Mouse (Mus musculus) limb, embryonic 14.5 days (tissue): Measurements from ENCODE around the gene Mlst8. TPM values are rescaled to one million over a fixed set of nuclear protein-coding genes. Genes with fewer than 3 reads are reported as not detected.
A peak's percentile ranks its signal among the peaks of the same experiment; 100 is the strongest.

Experiments used
- ATAC-seq: fragments of 200-750 bp; cut with Nextera tagmentation; 2 replicates; pipeline ENCODE4 v1.8.0; 2017; ENCODE audit warnings: low read depth, moderate number of reproducible peaks, moderate TSS enrichment; ENCODE audit not compliant: low FRiP score
- DNase-seq: peaks from one replicate; pipeline ENCODE4 v3.0.0-alpha.2; 2015; ENCODE audit warnings: low spot score
- H3K27ac ChIP-seq: fragments of 300-500 bp; sonication (generic); replicated peaks from 2 replicates; pipeline ENCODE4 v1.5.1; 2014; ENCODE audit warnings: low read depth, mild to moderate bottlenecking, low read length, moderate library complexity, mixed read lengths
- H3K27me3 ChIP-seq: fragments of 300-500 bp; sonication (generic); 2 replicates; pipeline ENCODE4 v1.6.1; 2014; ENCODE audit warnings: low read length, mixed read lengths; ENCODE audit not compliant: control insufficient read depth, insufficient read depth
- H3K36me3 ChIP-seq: fragments of 300-500 bp; sonication (generic); 2 replicates; pipeline ENCODE4 v1.6.1; 2014; ENCODE audit warnings: mild to moderate bottlenecking, low read length, moderate library complexity, mixed read lengths; ENCODE audit not compliant: control insufficient read depth, insufficient read depth
- H3K4me1 ChIP-seq: fragments of 300-500 bp; sonication (generic); 2 replicates; pipeline ENCODE4 v1.6.1; 2014; ENCODE audit warnings: antibody characterized with exemption, low read length, mixed read lengths; ENCODE audit not compliant: control insufficient read depth, insufficient read depth
- H3K4me2 ChIP-seq: fragments of 300-500 bp; sonication (generic); replicated peaks from 2 replicates; pipeline ENCODE4 v1.6.1; 2014; ENCODE audit warnings: low read depth, mild to moderate bottlenecking, low read length, moderate library complexity; ENCODE audit not compliant: severe bottlenecking
- H3K4me3 ChIP-seq: fragments of 300-500 bp; sonication (generic); replicated peaks from 2 replicates; pipeline ENCODE4 v1.5.1; 2014; ENCODE audit warnings: low read length
- H3K9ac ChIP-seq: fragments of 300-500 bp; sonication (generic); 2 replicates; pipeline ENCODE4 v1.6.1; 2014; ENCODE audit warnings: mild to moderate bottlenecking, low read depth, low read length, moderate library complexity; ENCODE audit not compliant: severe bottlenecking
- H3K9me3 ChIP-seq: fragments of 300-500 bp; sonication (generic); 2 replicates; pipeline ENCODE4 v1.6.1; 2016; ENCODE audit warnings: low read length; ENCODE audit not compliant: control insufficient read depth
- POLR2A ChIP-seq: fragments of 200-500 bp; IDR thresholded peaks from 2 replicates; pipeline ENCODE4 v1.8.0; 2012; ENCODE audit warnings: inconsistent platforms, mild to moderate bottlenecking, moderate library complexity, borderline replicate concordance; ENCODE audit not compliant: insufficient read depth, insufficient read length; ENCODE audit errors: extremely low read depth
- WGBS: fragments of 180-500 bp; shearing (Covaris S2); extraction: QIAGEN DNeasy Blood & Tissue Kit; methylation state at CpG from one replicate; pipeline ENCODE4 v1.1.7; 2014; 5-methylcytosine and 5-hydroxymethylcytosine counted together
- polyA plus RNA-seq, 2 experiments: library from polyadenylated mRNA; depleted of rRNA in 1 of 2; stranded (reverse) in 1 of 2; unstranded in 1 of 2; fragments of >200 nt; fragmentation: Nextera tagmentation in 1 of 2; extraction: Ambion mirVana in 1 of 2; gene quantifications; 2 replicates each; pipeline versions ENCODE4 v1.2.1 to v1.2.3; 2012 to 2014

Mlst8 gene
- polyA plus RNA-seq (2012; rRNA removed) (46.3 and 54.9 TPM in 2 replicates), polyA plus RNA-seq (2014; fragmentation: Nextera tagmentation; extraction: Ambion mirVana) (27.8 and 29.3 TPM in 2 replicates)

GRCm38 (mm10) chr17:24478663-24479380, at the start of gene Mlst8:
Mlst8 (minus strand) TSS chr17:24479078.
- Histone ChIP-seq H3K4me2 (peak within 1 kb of the TSS; percentile 74), H3K4me3 (peak within 1 kb of the TSS; percentile 66), H3K9ac (peak within 1 kb of the TSS; percentile 73), H3K9me3 (no peaks in the 10 kb centered on the region), H3K27me3 (no peaks in the 10 kb centered on the region), H3K4me1 (peaks cover 7% of the 10 kb centered on the region), H3K27ac (peak within 1 kb of the TSS; percentile 95), H3K36me3 (peaks cover 32% of the 10 kb centered on the region)
- ATAC-seq (peak; percentile 95), DNase-seq (peak; percentile 96)
- under 1% methylated on average over 48 of the region's 48 CpGs for WGBS
- no peak for TF ChIP-seq POLR2A

- H3K27me3 ChIP-seq, result no peaks in the 10 kb centered on the region
- TF ChIP-seq POLR2A, result no peak
- no peaks in the 10 kb centered on the region for H3K9me3 ChIP-seq
- peaks cover 36% of the 10 kb centered on the region for H3K4me1 ChIP-seq
- H3K9ac ChIP-seq, result peak overlapping the region; percentile 75
- WGBS, result 0% methylated on average over 8 of the region's 8 CpGs
- DNase-seq (no peak), ATAC-seq (no peak)
- H3K4me2 ChIP-seq, result peak overlapping the region; percentile 82
- peaks cover 23% of the 10 kb centered on the region for H3K36me3 ChIP-seq
- H3K4me3 ChIP-seq, result peak overlapping the region; percentile 55
- H3K27ac ChIP-seq, result peak overlapping the region; percentile 80
These were observed 49.7 kb upstream of the Mlst8 start for GRCm38 (mm10) chr17:24528560-24528918.

- H3K36me3 ChIP-seq, result peaks cover 26% of the 10 kb centered on the region
- no peaks in the 10 kb centered on the region for H3K9me3 ChIP-seq
- H3K27me3 ChIP-seq, result no peaks in the 10 kb centered on the region
- H3K4me3 ChIP-seq, result peak within 1 kb of the TSS; percentile 91
- DNase-seq (peak; percentile 100), ATAC-seq (peak; percentile 98)
- WGBS, result under 1% methylated on average over 40 of the region's 40 CpGs
- H3K4me1 ChIP-seq, result peaks cover 31% of the 10 kb centered on the region
- peak within 1 kb of the TSS; percentile 82 for H3K27ac ChIP-seq
- peak within 1 kb of the TSS; percentile 87 for H3K9ac ChIP-seq
- peak within 1 kb of the TSS; percentile 82 for H3K4me2 ChIP-seq
- TF ChIP-seq POLR2A, result peak; percentile 98; the same call in 1 of the 2 replicates
These were observed 49.1 kb upstream of the Mlst8 start, which contains the start of gene Traf7 for GRCm38 (mm10) chr17:24527723-24528559. Traf7 (minus strand) TSS chr17:24527938.

GRCm38 (mm10) chr17:24527315-24527714, 48.4 kb upstream of the Mlst8 start:
- no peak; the same call in 1 of the 2 replicates for ATAC-seq
- no peak for TF ChIP-seq POLR2A
- Histone ChIP-seq H3K27me3 (no peaks in the 10 kb centered on the region), H3K4me3 (peak overlapping the region; percentile 91), H3K36me3 (peaks cover 27% of the 10 kb centered on the region), H3K27ac (peak overlapping the region; percentile 82), H3K4me2 (peak overlapping the region; percentile 67), H3K9me3 (no peaks in the 10 kb centered on the region), H3K9ac (peak overlapping the region; percentile 87), H3K4me1 (peaks cover 25% of the 10 kb centered on the region)
- WGBS, result 0% methylated on average over 18 of the region's 19 CpGs
- no peak for DNase-seq

GRCm38 (mm10) chr17:24524734-24525133, 45.9 kb upstream of the Mlst8 start:
- ATAC-seq (no peak), DNase-seq (peak; percentile 57)
- TF ChIP-seq POLR2A, result no peak
- no peak overlapping the region; the same call in 1 of the 2 replicates for H3K27ac ChIP-seq
- no peaks in the 10 kb centered on the region for H3K9me3 ChIP-seq
- H3K27me3 ChIP-seq, result no peaks in the 10 kb centered on the region
- peak overlapping the region; percentile 34; the same call in 1 of the 2 replicates for H3K9ac ChIP-seq
- H3K4me1 ChIP-seq, result peaks cover 11% of the 10 kb centered on the region
- H3K36me3 ChIP-seq, result peaks cover 21% of the 10 kb centered on the region
- H3K4me2 ChIP-seq, result no peak overlapping the region
- no peak overlapping the region for H3K4me3 ChIP-seq
- WGBS, result 85% methylated on average over 2 of the region's 2 CpGs
